Mouse (Mus musculus): ENCODE results near the gene Cnot11. TPM values are rescaled to one million over a fixed set of nuclear protein-coding genes. Genes with fewer than 3 reads are reported as not detected.

Cnot11 gene
- polyA plus RNA-seq, 1 experiment from 2014 or later, result 11.1 TPM

DNA sequence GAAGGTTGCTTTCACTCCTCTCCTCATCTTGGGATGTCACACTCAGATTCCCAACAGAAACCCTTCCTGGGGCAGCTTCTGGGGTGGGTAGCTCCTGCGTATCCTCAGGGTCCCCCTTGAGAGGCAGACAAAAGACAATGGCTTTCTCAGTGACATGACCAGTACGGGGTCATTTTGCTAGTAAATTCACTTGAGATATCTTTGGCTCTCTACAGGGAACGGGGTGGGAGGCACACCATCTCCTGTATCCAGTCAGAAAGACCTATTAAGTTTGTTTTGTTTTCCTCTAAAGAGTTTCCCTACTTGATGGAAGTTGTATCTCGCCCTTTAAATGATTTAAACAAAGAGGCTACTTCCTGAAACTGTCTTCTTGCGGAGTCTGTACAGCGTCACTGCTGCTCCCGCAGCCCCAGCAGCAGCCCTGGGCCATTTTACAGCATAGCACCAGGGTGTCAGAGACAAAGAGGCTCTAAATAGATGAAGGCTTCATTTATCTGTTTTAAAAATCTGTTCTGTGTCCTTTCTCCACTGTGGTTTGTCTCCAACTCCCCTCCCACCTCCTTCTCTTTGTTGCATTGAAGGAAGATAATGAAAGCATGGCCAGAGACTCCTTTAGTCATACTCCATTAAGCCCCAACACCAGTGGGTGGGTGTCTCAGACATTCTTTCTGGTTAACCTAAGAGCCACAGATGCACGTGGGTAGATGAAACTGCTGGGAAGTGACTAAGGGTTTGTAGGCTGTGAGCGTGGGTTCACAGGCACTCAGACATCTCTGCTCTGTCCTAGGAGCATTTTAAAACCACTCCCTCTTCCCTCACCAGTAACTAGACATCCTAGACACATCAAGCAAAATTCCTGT is 21.0 kb downstream of the Cnot11 start:
- 56% methylated on average over 9 of the region's 9 CpGs for WGBS
- Histone ChIP-seq H3K4me2 (replicated peaks; ENCODE audit: low read depth) (no peak overlapping the region), H3K4me3 (ENCODE audit: low read depth, low read length) (no peak overlapping the region), H3K27ac (replicated peaks) (peak overlapping the region; percentile 35), H3K36me3 (ENCODE audit: control insufficient read depth, insufficient read depth, low read length) (peaks cover 11% of the 10 kb centered on the region; the same call in 1 of the 2 replicates), H3K9me3 (ENCODE audit: control insufficient read depth, low read length) (no peaks in the 10 kb centered on the region), H3K4me1 (replicated peaks; ENCODE audit: control insufficient read depth, insufficient read depth) (no peaks in the 10 kb centered on the region), H3K9ac (ENCODE audit: low read length) (no peak overlapping the region), H3K27me3 (ENCODE audit: control insufficient read depth, insufficient read depth, low read length) (no peaks in the 10 kb centered on the region)
- no peak for ATAC-seq (ENCODE audit: low FRiP score, low TSS enrichment)
- no peak for TF ChIP-seq CTCF (IDR thresholded peaks at IDR 0.05; ENCODE audit: low read depth)
- TF ChIP-seq EP300 (optimal IDR thresholded peaks at IDR 0.05), result no peak
- no peak for DNase-seq (ENCODE audit: low spot score)

DNA sequence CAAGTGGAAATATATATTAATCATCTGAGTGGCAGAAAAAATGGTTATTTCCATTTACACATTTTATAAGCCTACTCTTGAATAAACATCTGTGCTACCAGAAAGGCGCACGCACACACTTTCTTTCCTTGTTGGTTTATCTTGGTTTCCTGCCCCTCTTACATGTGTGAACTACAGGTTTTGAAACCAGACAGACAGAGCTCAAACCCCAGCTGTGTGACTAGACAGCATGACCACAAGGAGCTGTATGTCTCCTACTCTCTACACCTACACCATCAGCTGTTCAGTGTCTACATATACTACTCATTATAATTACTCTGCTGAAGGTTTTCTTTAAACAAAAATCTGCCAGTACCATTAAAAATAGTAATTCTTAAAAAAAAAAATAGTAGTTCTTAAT is 24.2 kb downstream of the Cnot11 start:
- WGBS, result 79% methylated on average over 2 of the region's 2 CpGs
- Histone ChIP-seq H3K27me3 (ENCODE audit: control insufficient read depth, insufficient read depth, low read length) (no peaks in the 10 kb centered on the region), H3K36me3 (ENCODE audit: control insufficient read depth, insufficient read depth, low read length) (peaks cover 15% of the 10 kb centered on the region; the same call in 1 of the 2 replicates), H3K4me3 (ENCODE audit: low read depth, low read length) (no peak overlapping the region), H3K9ac (ENCODE audit: low read length) (no peak overlapping the region), H3K9me3 (ENCODE audit: control insufficient read depth, low read length) (no peaks in the 10 kb centered on the region), H3K27ac (replicated peaks) (no peak overlapping the region), H3K4me1 (replicated peaks; ENCODE audit: control insufficient read depth, insufficient read depth) (no peaks in the 10 kb centered on the region), H3K4me2 (replicated peaks; ENCODE audit: low read depth) (no peak overlapping the region)
- ATAC-seq (ENCODE audit: low FRiP score, low TSS enrichment) (no peak), DNase-seq (ENCODE audit: low spot score) (no peak)
- TF ChIP-seq EP300 (optimal IDR thresholded peaks at IDR 0.05), result no peak
- no peak for TF ChIP-seq CTCF (IDR thresholded peaks at IDR 0.05; ENCODE audit: low read depth)

DNA sequence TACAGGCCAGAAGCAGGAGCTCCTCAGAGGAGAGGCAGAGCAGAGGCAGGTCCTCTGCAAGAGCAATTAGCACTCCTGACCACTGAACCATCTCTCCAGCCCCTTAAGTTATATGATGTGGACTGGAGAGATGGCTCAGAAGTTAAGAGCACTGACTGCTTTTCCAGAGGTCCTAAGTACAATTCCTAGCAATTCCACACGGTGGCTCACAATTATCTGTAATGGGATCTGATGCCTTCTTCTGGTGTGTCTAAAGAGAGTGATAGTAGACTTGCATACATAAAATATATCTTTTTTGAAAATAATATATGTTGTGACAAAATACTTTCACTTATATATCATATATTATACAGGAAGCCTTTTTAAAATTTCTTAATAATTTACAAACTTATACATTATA is 27.1 kb downstream of the Cnot11 start:
- 43% methylated on average over 1 of the region's 1 CpGs for WGBS
- TF ChIP-seq EP300 (optimal IDR thresholded peaks at IDR 0.05), result no peak
- TF ChIP-seq CTCF (IDR thresholded peaks at IDR 0.05; ENCODE audit: low read depth), result peak; percentile 53
- no peak for ATAC-seq (ENCODE audit: low FRiP score, low TSS enrichment)
- peaks cover 11% of the 10 kb centered on the region; the same call in 1 of the 2 replicates for H3K36me3 ChIP-seq (ENCODE audit: control insufficient read depth, insufficient read depth, low read length)
- no peak overlapping the region for H3K9ac ChIP-seq (ENCODE audit: low read length)
- no peaks in the 10 kb centered on the region for H3K27me3 ChIP-seq (ENCODE audit: control insufficient read depth, insufficient read depth, low read length)
- no peak overlapping the region for H3K4me2 ChIP-seq (replicated peaks; ENCODE audit: low read depth)
- no peaks in the 10 kb centered on the region for H3K9me3 ChIP-seq (ENCODE audit: control insufficient read depth, low read length)
- H3K4me3 ChIP-seq (ENCODE audit: low read depth, low read length), result no peak overlapping the region
- DNase-seq (ENCODE audit: low spot score), result no peak
- no peak overlapping the region for H3K27ac ChIP-seq (replicated peaks)
- H3K4me1 ChIP-seq (replicated peaks; ENCODE audit: control insufficient read depth, insufficient read depth), result no peaks in the 10 kb centered on the region

DNA sequence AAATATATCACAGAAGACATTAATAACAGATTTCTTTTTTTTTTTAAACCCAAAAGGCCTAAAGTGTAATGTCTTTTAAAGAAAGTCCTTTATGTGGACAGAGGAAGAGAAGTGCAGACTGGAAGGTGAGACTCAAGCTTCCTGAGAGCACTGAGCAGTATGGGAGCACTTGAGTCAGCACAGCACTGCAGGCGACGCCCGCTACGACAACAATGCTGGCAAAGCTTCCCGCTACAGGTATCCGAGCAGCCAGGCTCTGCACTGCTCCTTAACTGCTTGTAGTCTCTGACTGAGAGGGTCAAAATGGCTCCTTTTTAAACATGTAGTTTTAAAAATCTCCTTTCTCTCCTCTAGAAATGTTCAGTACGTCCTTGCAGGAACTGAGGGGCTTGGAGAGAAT is 28.4 kb downstream of the Cnot11 start:
- Histone ChIP-seq H3K4me1 (replicated peaks; ENCODE audit: control insufficient read depth, insufficient read depth) (no peaks in the 10 kb centered on the region), H3K27me3 (ENCODE audit: control insufficient read depth, insufficient read depth, low read length) (no peaks in the 10 kb centered on the region), H3K9ac (ENCODE audit: low read length) (no peak overlapping the region), H3K27ac (replicated peaks) (no peak overlapping the region), H3K36me3 (ENCODE audit: control insufficient read depth, insufficient read depth, low read length) (peaks cover 11% of the 10 kb centered on the region; the same call in 1 of the 2 replicates), H3K9me3 (ENCODE audit: control insufficient read depth, low read length) (no peaks in the 10 kb centered on the region), H3K4me2 (replicated peaks; ENCODE audit: low read depth) (no peak overlapping the region), H3K4me3 (ENCODE audit: low read depth, low read length) (no peak overlapping the region)
- peak; percentile 84; the same call in 1 of the 2 replicates for ATAC-seq (ENCODE audit: low FRiP score, low TSS enrichment)
- 60% methylated on average over 7 of the region's 7 CpGs for WGBS
- TF ChIP-seq EP300 (optimal IDR thresholded peaks at IDR 0.05) (no peak), CTCF (IDR thresholded peaks at IDR 0.05; ENCODE audit: low read depth) (no peak)
- DNase-seq (ENCODE audit: low spot score), result peak; percentile 62

DNA sequence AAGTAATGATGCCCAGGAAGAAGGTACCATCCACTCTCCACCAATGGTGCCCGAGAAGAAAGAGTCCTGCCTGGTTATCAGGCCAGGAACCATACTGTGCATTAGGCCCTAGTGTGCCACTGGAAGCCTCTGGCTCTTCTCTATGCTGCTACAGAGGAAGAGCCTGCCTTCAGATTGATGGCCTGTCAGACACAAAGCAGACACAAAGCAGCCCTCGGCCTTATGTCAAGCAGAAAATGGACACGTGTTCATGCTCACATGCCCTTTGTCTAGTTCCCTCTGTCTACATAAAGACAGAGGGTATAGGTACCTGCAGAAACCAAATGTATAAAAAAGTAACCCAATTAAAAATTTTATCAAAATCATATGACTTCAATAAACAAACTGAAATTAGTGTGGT is 29.8 kb downstream of the Cnot11 start:
- ATAC-seq (ENCODE audit: low FRiP score, low TSS enrichment), result no peak
- Histone ChIP-seq H3K4me2 (replicated peaks; ENCODE audit: low read depth) (no peak overlapping the region), H3K9me3 (ENCODE audit: control insufficient read depth, low read length) (no peaks in the 10 kb centered on the region), H3K36me3 (ENCODE audit: control insufficient read depth, insufficient read depth, low read length) (0 out of 2 replicates have a peak, but pooled peaks cover 11% of the 10 kb centered on the region), H3K4me1 (replicated peaks; ENCODE audit: control insufficient read depth, insufficient read depth) (no peaks in the 10 kb centered on the region), H3K4me3 (ENCODE audit: low read depth, low read length) (no peak overlapping the region), H3K27me3 (ENCODE audit: control insufficient read depth, insufficient read depth, low read length) (no peaks in the 10 kb centered on the region), H3K27ac (replicated peaks) (no peak overlapping the region), H3K9ac (ENCODE audit: low read length) (no peak overlapping the region)
- TF ChIP-seq CTCF (IDR thresholded peaks at IDR 0.05; ENCODE audit: low read depth) (no peak), EP300 (optimal IDR thresholded peaks at IDR 0.05) (no peak)
- no peak for DNase-seq (ENCODE audit: low spot score)
- whole genome bisulfite sequencing, result 58% methylated on average over 3 of the region's 3 CpGs

DNA sequence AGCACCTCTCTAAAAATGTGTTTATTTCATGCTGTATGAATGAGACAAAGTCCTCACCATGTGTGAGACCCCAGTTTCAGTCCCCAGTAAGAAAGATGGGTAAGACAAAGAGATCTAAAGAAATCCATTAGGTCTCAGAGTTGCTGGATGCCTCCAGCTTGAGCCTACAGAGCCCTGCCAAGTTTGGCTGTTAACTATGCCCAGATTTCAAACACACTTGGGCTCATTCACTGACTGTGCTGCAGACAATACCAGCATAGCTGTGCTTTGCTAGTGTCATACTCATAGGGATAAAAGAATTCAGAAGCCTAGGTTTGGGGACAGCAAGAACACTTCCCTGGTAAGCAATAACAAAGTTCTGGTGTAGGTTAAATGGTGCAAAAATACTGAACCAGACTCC is 33.3 kb downstream of the Cnot11 start:
- Histone ChIP-seq H3K4me2 (replicated peaks; ENCODE audit: low read depth) (no peak overlapping the region), H3K4me3 (ENCODE audit: low read depth, low read length) (no peak overlapping the region), H3K27me3 (ENCODE audit: control insufficient read depth, insufficient read depth, low read length) (no peaks in the 10 kb centered on the region), H3K27ac (replicated peaks) (no peak overlapping the region), H3K9ac (ENCODE audit: low read length) (no peak overlapping the region), H3K9me3 (ENCODE audit: control insufficient read depth, low read length) (no peaks in the 10 kb centered on the region), H3K4me1 (replicated peaks; ENCODE audit: control insufficient read depth, insufficient read depth) (0 out of 2 replicates have a peak, but pooled peaks cover 2% of the 10 kb centered on the region), H3K36me3 (ENCODE audit: control insufficient read depth, insufficient read depth, low read length) (0 out of 2 replicates have a peak, but pooled peaks cover 7% of the 10 kb centered on the region)
- TF ChIP-seq EP300 (optimal IDR thresholded peaks at IDR 0.05) (no peak), CTCF (IDR thresholded peaks at IDR 0.05; ENCODE audit: low read depth) (no peak)
- ATAC-seq (ENCODE audit: low FRiP score, low TSS enrichment) (no peak), DNase-seq (ENCODE audit: low spot score) (no peak)
